27 mouse cellular contexts compared by ENCODE assay signal in the genomic region with DNA sequence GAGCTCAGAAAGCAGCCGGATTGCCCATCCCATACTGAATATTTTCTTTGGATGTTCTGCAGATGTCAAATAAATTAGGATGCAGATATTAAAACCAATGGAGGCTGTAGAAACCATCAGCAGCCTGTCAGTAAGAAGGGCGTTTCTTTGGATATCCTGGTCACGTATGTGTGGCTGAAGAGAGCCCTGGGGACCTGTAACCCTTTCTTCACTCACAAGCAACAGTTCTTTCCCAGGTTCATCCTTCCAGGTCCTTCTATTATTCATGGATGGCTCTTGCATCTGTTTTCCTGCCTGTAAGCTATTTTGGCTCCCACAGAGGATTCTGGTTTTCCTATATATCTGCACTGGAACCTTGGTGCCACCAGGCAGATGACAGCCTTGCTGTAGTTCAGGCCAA.
DNase-seq lines count a peak whose midpoint lies in the region; ATAC-seq and TF ChIP-seq lines count a peak whose summit lies in the region.
"Had no signal": no experiment of that assay in that cellular context is flagged by ENCODE, and none has a peak within 500 bp of the region (broad histone marks: within the 10 kb centered on the region; RNA-seq: fewer than 3 reads in every experiment).

No protein-coding gene starts in this region.

- no peak for ATAC-seq in lung, embryonic 15.5 days (ENCODE audit: borderline replicate concordance, extremely low read depth, low FRiP score, low TSS enrichment)
- ATAC-seq in limb, embryonic 13.5 days (ENCODE audit: low FRiP score, low read depth) = peak; percentile 57; the same call in 1 of the 2 replicates
- ATAC-seq in stomach, postnatal 0 days (ENCODE audit: low FRiP score, low TSS enrichment) = no peak; the same call in 1 of the 2 replicates
- ATAC-seq: activated CD4-positive, CD25-positive, alpha-beta regulatory T cell, adult 4 months; forebrain, embryonic 13.5 days had no signal

- no peaks in the 10 kb centered on the region for H3K27me3 ChIP-seq in lung, embryonic 15.5 days
- H3K27me3 ChIP-seq in limb, embryonic 13.5 days = no peaks in the 10 kb centered on the region
- no peaks in the 10 kb centered on the region for H3K27me3 ChIP-seq in stomach, postnatal 0 days (ENCODE audit: control insufficient read depth, insufficient read depth, low read length)
- H3K27me3 ChIP-seq: forebrain, embryonic 13.5 days; hindbrain, embryonic 12.5 days; limb, embryonic 15.5 days; neural tube, embryonic 13.5 days had no signal

- H3K4me2 ChIP-seq in lung, embryonic 15.5 days = no peak overlapping the region
- H3K4me2 ChIP-seq in limb, embryonic 13.5 days (replicated peaks) = peak overlapping the region; percentile 36
- H3K4me2 ChIP-seq in stomach, postnatal 0 days (replicated peaks; ENCODE audit: low read depth) = no peak overlapping the region
- H3K4me2 ChIP-seq: forebrain, embryonic 13.5 days; heart, embryonic 11.5 days; hindbrain, embryonic 12.5 days; limb, embryonic 15.5 days; midbrain, embryonic 11.5 days; neural tube, embryonic 13.5 days had no signal

- no peak for TF ChIP-seq CTCF in stomach, postnatal 0 days (IDR thresholded peaks at IDR 0.05; ENCODE audit: low read depth)

- no peak overlapping the region for H3K9ac ChIP-seq in lung, embryonic 15.5 days
- no peak overlapping the region for H3K9ac ChIP-seq in limb, embryonic 13.5 days
- no peak overlapping the region for H3K9ac ChIP-seq in stomach, postnatal 0 days (ENCODE audit: low read length)
- H3K9ac ChIP-seq: forebrain, embryonic 13.5 days; hindbrain, embryonic 12.5 days; limb, embryonic 15.5 days; neural tube, embryonic 13.5 days had no signal

- DNase-seq in heart, adult 11 months = peak; percentile 75
- no peak for DNase-seq in heart, adult 9 months (ENCODE audit: low spot score in 2 of 2)
- no peak for DNase-seq in lung, postnatal 36 days
- DNase-seq in stomach, postnatal 0 days (ENCODE audit: low spot score) = no peak
- DNase-seq in adrenal gland, adult 18-20 months (ENCODE audit: low spot score in 2 of 2) = no peak
- DNase-seq in liver = no peak
- DNase-seq: adrenal gland, postnatal 25 days; cerebellum, adult 11 months; cerebellum, postnatal 14 days; gastrocnemius, postnatal 36 days; heart, postnatal 14 days; kidney, adult 18-20 months; layer of hippocampus, adult 9-11 months; thymus, adult 2 months had no signal

- no peak for TF ChIP-seq EP300 in stomach, postnatal 0 days (optimal IDR thresholded peaks at IDR 0.05)

- H3K36me3 ChIP-seq in lung, embryonic 15.5 days = no peaks in the 10 kb centered on the region
- H3K36me3 ChIP-seq in limb, embryonic 13.5 days = no peaks in the 10 kb centered on the region
- H3K36me3 ChIP-seq in stomach, postnatal 0 days (ENCODE audit: control insufficient read depth, insufficient read depth, low read length) = no peaks in the 10 kb centered on the region
- H3K36me3 ChIP-seq: G1E; hindbrain, embryonic 12.5 days; limb, embryonic 15.5 days; neural tube, embryonic 13.5 days had no signal

- peak overlapping the region; percentile 59 for H3K27ac ChIP-seq in lung, embryonic 15.5 days
- no peak overlapping the region for H3K27ac ChIP-seq in limb, embryonic 13.5 days
- peak overlapping the region; percentile 37; the same call in 1 of the 2 replicates for H3K27ac ChIP-seq in stomach, postnatal 0 days (replicated peaks)
- H3K27ac ChIP-seq: forebrain, embryonic 13.5 days; hindbrain, embryonic 12.5 days; left cerebral cortex, adult 2 months; macrophage; neural tube, embryonic 13.5 days had no signal

- WGBS in lung, embryonic 15.5 days = 24% methylated on average over 3 of the region's 3 CpGs
- WGBS in limb, embryonic 13.5 days = 15% methylated on average over 3 of the region's 3 CpGs
- 46% methylated on average over 3 of the region's 3 CpGs for WGBS in stomach, postnatal 0 days

- H3K4me1 ChIP-seq in lung, embryonic 15.5 days = peaks cover 13% of the 10 kb centered on the region
- H3K4me1 ChIP-seq in limb, embryonic 13.5 days = peaks cover 20% of the 10 kb centered on the region
- H3K4me1 ChIP-seq in stomach, postnatal 0 days (replicated peaks; ENCODE audit: control insufficient read depth, insufficient read depth) = no peaks in the 10 kb centered on the region
- H3K4me1 ChIP-seq: forebrain, embryonic 13.5 days; hindbrain, embryonic 12.5 days; neural tube, embryonic 13.5 days had no signal

- no peak overlapping the region for H3K4me3 ChIP-seq in lung, embryonic 15.5 days
- no peak overlapping the region for H3K4me3 ChIP-seq in limb, embryonic 13.5 days
- no peak overlapping the region for H3K4me3 ChIP-seq in stomach, postnatal 0 days (ENCODE audit: low read depth, low read length)
- H3K4me3 ChIP-seq: erythroblast, embryonic 14.5 days; forebrain, embryonic 13.5 days; hindbrain, embryonic 12.5 days; left cerebral cortex, adult 2 months; limb, embryonic 15.5 days; neural tube, embryonic 13.5 days had no signal

- no peaks in the 10 kb centered on the region for H3K9me3 ChIP-seq in lung, embryonic 15.5 days
- no peaks in the 10 kb centered on the region for H3K9me3 ChIP-seq in limb, embryonic 13.5 days
- no peaks in the 10 kb centered on the region for H3K9me3 ChIP-seq in stomach, postnatal 0 days (ENCODE audit: control insufficient read depth, low read length)
- H3K9me3 ChIP-seq: forebrain, embryonic 13.5 days; G1E; hindbrain, embryonic 12.5 days; limb, embryonic 15.5 days; neural tube, embryonic 13.5 days had no signal
